Mouse (Mus musculus): ENCODE data around the gene Fam151b. TPM values are rescaled to one million over a fixed set of nuclear protein-coding genes. Genes with fewer than 3 reads are reported as not detected.

The Fam151b gene
- total RNA-seq (2021): 1 to 10 TPM; 1.9 to 2.2 TPM

DNA sequence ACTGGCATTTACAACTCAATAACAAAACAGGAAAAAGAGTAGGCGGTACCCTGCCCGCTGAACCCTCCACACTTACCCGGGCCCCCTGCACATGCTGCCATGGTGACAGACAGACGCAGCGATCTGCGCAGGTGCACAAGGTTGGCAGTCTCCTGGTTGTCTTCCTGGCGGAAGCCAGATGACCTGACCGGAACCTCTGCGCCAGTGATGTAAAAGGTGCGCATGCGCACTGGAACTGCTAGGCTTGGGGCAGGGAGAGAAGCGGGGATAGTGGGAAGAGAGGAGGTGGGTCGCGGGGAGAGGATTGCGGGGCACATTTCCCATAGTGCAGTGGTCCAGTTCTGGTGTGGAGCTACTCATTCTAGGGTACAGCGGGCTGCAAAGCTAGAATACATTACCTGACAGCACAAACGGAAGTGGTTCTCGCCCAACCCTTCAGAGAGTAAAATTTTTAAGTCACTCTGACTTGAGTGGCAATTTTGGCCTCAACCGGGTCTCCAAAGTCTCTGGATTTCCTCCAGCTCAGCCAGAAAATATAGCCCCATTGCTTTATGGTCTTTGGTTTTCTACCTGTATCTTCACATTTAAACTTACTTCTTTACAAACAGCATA is at the start of gene Fam151b:
TSS of gene Fam151b (minus strand) at position 164 of the 612 bp plus-strand sequence.
- DNase-seq (ENCODE audit: low spot score): peak; percentile 82
- intact Hi-C loops (cut with DNase I): loop anchor here (2.0 kb wide), 2 partner anchors 127 to 575 kb away; no protein-coding TSS in a partner anchor

DNA sequence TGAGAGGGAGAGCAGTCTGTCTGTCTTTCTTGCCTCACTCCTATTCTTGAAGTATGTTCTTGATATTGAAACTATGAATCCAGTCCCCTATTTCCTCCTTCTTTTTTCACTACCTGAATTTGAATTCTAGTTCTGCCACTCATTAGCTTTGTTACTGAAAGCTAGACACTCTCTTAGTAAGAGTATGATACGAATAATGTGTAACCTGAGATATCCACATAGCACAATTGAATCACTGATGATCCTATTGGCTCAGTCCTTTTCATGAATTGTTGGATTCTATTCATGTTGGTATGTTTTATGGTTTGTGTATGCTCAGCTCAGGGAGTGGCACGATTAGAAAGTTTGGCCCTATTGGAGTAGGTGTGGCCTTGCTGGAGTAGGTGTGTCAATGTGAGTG is 48.4 kb upstream of the Fam151b start:
- no peak for DNase-seq (ENCODE audit: low spot score)
- intact Hi-C loops (cut with DNase I): no loop called here

DNA sequence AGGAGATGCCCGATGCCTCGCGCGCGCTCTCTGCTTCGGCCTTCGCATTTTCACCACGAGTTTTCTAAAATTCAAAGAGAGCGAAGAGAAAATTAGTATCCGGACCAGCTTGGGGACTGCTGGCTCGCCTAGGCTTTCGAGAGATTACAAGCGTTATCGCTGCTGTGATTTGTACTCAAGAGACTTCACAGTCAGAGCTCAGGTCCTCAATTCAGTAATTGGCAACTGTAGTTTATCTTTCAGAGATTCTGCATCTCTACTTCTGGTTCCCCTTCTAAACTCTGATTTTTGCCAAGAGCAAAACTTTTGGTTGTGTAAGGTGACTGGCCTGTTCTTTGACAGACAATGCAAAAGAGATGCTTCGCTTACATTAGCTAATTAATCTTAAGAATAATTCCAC is 47.4 kb upstream of the Fam151b start:
- intact Hi-C loops (cut with DNase I): no loop called here
- DNase-seq (ENCODE audit: low spot score): no peak

DNA sequence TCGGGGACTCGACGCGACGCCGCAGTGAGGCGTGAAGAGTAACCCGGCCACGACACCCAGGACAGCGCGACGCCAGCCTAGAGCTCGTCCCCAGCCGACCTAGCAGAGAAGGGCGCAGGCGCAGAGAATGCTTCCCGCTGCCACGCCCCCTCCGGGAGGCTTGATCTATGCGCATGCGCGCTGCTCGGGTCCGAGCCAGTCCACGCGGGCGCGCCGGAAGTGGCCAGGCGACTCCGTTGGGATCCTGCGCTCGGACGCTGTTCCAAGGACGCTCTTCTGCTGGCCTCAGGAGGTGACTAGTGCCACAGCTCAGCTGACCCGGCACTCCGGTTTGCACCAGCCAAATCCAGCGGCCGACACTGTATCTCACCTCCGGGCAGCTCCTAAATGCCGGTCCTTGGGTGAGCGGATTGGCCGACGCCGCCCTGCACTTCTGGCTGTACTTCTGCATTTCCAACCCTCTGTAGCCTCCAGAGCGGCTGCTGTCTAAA is 47.0 kb upstream of the Fam151b start, which contains the start of gene Zfyve16:
TSS of gene Zfyve16 (minus strand) at position 148 of the 491 bp plus-strand sequence.
- DNase-seq (ENCODE audit: low spot score): peak; percentile 95
- intact Hi-C loops (cut with DNase I): no loop called here

DNA sequence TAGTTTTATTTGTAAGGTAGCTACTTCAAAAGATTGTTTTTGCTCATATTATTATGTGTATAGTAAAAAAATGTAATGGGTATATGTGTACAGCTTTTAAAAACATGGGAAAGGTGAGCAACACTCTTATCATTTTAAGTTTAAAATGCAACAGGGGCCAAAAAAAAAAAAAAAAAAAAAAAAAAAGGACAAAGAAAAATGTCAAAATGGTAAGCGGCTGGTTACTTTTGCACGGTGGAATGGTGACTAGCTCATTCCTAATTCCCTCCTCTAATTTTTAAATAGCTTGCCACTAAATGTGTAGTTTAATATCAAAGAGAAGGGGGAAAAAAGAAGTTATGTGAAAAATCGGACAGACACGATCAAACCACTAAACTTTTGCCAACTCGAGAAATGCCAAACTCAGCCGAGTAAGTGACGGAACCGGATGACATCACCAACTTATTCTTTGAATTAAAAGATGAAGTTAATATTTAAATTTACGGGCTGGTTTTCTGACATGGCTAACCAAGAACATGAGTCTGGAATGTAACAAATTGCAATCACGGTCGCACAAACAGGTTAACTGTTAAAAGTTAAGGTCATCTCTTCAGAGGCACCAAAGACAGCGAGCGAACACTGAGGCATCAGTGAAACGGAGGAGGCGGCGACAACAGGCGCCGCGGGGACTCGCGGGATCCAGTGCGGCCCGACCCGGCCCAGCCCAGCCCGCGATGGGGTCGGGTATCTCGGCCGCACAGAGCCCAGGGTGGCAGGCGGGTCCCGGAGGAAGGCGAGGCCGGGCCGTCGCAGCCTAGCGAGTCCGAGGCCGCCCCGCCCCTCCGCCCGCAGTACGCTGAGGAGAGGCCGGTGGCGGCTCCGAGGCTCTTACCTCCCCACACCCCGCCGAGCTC is 46.3 kb upstream of the Fam151b start:
- intact Hi-C loops (cut with DNase I): no loop called here
- DNase-seq (ENCODE audit: low spot score): no peak

DNA sequence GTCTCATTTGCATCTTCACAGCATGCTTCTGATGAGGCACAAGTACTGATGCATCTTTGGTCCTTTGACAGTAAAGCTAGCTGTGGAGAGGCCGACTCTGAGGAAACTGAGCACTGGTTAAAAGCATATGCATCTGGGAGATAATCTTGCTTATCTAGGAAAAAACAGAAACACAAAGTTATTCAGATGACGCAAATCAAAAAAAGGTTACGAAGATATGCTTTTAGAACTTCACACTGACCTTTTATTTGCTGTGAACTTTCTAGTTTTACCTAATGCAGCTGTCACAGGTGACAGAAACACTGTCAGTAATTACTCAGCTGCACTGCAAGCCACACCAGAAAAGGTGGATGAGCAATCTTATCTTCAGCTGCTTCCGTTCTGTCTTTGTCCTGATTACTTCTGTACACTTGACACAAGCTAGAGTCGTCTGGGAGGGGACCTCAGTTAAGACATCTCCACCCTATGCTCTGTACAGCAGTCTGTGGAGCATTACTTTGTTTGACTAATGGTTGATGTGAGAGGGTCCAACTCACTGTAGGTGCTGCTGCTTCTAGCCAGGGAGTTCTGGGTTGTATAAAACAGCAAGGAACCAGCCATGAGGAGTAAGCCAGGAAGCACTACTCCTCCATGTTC is 39.5 kb upstream of the Fam151b start:
- intact Hi-C loops (cut with DNase I): no loop called here
- DNase-seq (ENCODE audit: low spot score): no peak

DNA sequence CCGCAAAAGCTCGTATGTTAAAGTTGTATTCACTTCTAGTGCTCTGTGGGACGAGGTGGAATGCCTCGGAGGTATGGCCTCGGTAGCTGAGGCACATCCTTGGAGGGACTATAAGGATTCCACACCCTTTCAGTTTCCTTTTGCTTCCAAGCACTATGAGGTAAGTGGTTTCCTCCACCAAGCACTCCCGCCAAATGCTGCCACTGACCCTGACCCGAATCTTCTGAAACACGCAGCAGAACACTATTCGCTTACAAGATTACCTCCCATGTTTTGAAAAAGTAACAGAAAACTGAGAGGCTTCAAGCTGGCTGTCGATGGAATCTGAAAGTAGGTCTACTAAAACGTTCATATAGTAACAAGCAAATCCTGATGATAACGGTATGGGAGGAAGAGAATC is 21.1 kb upstream of the Fam151b start:
- DNase-seq (ENCODE audit: low spot score): no peak
- intact Hi-C loops (cut with DNase I): no loop called here

DNA sequence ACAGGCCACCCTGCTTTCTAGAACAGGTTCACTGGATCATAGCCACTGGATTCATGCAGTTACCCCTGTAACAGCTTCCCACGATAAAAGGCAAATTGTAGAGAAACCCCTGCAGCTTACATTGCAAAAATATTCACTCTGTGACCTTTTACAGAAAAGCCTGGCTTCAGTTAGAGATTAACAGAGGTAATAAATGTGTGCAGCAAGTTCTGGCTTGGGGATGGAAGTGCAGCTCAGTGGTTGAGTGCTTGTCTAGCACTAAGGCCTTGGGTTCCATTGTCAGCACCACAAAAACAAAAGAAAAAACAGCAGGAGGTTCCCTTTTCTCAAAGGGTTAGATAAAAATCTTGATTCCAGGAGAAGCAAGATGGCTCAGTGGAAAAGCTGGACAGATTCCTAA is 8.1 kb upstream of the Fam151b start:
- intact Hi-C loops (cut with DNase I): no loop called here
- DNase-seq (ENCODE audit: low spot score): no peak

DNA sequence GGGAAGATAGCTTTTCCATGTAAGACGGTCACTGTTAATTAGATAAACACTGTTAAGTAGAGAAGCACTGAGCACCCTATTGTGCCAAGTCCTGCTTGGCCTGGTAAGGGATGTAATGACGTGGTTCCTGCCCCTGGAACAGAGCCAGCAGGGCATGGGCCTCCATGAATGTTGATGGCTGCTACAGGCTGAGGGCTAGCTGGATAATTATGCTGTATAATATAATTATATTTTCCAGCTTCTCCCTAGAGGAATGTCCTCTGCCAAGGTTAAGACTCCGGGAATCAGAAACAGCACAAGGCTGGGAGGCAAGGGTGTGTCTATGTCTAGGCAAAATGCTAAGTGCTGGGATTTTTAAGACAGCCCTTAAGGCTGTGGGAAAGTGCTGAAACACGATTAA is 7.0 kb upstream of the Fam151b start:
- intact Hi-C loops (cut with DNase I): no loop called here
- DNase-seq (ENCODE audit: low spot score): no peak

DNA sequence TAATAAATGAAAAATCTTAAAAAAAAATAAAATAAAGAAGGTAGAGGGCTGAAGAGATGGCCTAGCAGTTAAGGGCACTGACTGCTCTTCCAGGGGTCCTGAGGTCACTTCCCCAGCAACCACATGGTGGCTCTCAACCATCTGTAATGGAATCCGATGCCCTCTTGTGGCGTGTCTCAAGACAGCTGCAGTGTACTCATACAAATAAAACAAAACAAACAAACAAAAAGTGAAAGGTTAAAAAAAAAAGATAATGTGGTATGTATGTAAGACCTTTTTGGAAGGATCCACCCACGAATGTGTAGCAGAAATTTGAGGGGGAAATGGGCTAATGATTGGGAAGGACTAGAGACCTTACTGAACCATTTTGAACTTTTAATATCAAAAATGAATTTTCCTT is 467 bp downstream of the Fam151b start:
- DNase-seq (ENCODE audit: low spot score): no peak
- intact Hi-C loops (cut with DNase I): loop anchor here (2.0 kb wide), 1 partner anchor 127 kb away; no protein-coding TSS in a partner anchor

DNA sequence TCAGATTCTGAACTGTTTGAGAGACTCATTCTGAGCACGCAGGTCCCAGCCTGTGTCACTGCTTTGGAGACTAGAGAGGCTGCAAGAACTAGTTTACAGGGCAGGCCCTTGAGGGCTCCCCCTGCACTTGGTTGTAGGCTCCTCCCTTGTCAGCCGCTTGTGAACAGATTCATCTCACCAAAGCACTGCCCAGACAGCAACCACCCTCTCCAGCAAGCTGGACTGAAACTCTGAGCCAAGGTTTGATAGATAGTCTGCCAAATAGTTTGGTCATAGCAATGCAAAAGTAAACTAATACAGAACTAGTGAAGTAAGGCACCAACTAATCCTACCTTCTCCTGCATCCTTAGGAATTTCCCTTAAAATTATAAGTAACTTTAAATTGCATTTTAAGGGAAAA is 13.7 kb downstream of the Fam151b start:
- intact Hi-C loops (cut with DNase I): no loop called here
- no peak for DNase-seq (ENCODE audit: low spot score)

DNA sequence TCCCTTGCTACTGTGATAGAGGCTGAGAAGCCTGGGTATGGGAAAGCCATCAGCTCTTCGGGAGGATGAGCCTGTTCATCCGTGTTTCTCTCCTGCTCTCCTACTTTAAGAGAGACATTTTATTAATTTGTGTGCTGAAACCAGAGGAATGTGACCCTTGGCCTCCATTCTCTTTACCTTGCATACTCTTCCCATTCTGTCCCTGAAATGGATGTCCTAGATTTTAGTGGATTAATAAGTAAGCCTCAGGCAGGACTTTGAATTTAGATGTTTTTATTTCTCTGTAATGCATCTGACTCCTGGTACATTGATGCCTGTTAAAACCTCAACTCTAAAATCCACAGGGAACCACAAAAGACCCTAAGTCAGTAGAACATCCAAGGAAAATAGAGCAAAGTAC is 14.4 kb downstream of the Fam151b start:
- no peak for DNase-seq (ENCODE audit: low spot score)

DNA sequence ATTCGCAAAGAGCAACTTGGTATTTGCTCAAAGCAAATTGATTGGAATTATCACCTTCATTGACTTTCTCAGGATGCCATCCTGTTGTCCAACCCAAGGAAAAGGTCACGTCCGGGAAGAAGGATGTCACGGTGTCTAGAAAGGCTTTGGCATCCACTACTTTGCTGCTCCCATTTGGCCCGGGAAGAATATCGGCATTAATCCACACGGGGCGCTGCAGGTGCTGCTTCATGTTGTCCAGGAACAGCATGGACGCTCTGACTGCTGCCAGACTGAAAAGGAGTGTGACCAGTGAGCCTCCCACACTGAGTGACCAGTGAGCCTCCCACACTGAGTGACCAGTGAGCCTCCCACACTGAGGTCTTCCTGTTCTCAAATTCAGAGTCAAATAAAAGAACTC is 15.9 kb downstream of the Fam151b start:
- intact Hi-C loops (cut with DNase I): no loop called here
- DNase-seq (ENCODE audit: low spot score): no peak

More for the DNA sequence above, 14.4 kb downstream of the Fam151b start:
- intact Hi-C loops (cut with DNase I): no loop called here

DNA sequence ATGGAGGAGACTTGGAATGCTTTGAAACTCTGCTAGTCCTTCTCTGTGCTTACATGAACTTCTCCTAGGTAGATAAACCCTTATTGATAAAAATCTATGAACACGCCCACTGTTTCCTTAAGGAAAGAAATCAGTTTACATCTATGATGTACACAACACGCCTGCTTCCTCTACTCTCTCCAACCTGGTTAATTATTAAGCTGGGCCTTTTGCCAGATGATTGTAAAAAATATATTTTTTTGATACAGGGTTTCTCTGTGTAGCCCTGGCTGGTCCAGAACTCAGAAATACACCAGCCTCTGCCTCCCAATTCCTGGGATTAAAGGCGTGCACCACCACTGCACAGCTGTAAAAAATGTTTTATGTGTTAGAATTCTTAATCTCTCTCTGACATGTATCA is 19.1 kb downstream of the Fam151b start:
- intact Hi-C loops (cut with DNase I): no loop called here
- DNase-seq (ENCODE audit: low spot score): no peak

DNA sequence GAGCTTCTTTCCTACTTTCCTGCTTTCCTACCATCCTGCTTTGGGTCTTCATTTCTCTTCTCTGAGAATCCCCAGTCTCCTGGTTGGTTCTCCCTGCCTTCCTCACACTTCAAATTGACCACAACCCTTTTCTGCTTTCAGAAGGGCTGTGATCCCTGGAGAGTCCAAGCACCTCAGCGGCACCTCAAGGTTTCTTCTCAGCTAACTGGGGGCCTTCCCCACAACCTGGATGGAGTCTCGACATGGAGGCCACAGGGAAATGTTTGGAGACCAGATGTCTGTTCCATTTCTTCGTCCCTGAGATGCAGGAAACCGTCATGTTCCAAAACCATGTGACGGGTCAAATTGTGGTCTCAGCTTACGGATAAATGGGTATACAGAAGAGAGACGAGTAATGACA is 36.9 kb downstream of the Fam151b start:
- intact Hi-C loops (cut with DNase I): no loop called here

DNA sequence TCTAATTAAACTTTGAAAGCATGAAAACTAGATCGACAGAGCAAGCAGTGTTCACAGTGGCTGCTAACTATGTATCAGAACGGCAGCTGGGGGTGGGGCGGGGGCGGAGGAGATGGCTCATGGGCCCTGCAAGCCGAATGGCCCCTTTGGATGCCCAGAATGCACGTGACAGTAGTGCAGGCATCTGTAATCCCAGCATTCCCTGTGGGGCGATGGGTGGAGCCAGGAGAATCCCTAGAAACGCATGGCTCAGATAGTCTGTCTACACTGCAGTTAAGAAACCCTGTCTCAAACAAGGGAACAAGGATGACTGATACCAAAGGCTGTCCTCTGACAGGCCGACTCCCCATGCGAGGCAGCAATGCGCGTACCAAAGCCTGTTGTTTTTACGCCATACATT is 43.5 kb downstream of the Fam151b start:
- DNase-seq (ENCODE audit: low spot score): no peak
- intact Hi-C loops (cut with DNase I): no loop called here

More for the DNA sequence above, 36.9 kb downstream of the Fam151b start:
- DNase-seq (ENCODE audit: low spot score): no peak

DNA sequence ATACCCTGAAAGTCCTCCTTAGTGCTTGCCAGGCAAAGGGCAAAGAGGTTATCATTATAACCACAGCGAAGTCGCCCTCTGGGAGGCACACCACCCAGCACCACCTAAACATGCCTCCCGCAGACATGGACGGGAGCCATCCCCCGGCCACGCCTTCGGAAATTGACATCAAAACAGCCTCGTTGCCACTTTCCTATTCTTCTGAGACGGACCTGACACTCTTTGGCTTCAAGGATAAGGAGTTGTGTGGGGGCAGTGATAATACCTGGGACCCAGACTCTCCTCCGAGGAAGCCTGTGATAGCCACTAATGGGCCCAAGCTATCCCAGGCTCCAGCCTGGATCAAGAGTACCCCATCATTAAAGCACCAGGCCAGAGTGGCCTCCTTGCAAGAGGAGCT is 45.2 kb downstream of the Fam151b start:
- DNase-seq (ENCODE audit: low spot score): no peak
- intact Hi-C loops (cut with DNase I): no loop called here

DNA sequence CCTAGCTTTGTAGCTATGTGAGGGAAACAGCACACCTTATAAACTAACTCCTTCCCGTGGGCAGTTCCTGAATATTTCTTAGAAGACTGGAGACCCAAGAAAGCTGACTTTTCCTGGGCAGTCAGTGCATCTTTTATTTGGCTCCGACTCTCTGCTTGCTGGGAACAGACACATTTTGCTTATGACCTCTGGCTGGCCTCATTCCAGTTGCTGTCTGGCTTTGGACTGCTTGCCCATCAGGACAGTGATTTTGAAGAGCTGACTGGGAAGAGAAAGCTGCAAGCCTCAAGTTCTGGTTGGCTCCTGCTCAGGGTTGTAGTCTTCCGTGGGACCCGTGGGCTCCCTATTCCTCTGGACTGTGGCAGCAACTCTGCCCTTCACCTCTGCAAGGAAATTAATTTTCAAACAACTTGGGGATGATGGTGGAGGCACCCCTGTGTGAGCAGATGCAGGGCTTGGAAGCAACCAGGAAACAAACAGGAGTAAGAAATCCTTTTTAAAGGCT is 56.4 kb downstream of the Fam151b start:
- DNase-seq (ENCODE audit: low spot score): no peak
- intact Hi-C loops (cut with DNase I): no loop called here

DNA sequence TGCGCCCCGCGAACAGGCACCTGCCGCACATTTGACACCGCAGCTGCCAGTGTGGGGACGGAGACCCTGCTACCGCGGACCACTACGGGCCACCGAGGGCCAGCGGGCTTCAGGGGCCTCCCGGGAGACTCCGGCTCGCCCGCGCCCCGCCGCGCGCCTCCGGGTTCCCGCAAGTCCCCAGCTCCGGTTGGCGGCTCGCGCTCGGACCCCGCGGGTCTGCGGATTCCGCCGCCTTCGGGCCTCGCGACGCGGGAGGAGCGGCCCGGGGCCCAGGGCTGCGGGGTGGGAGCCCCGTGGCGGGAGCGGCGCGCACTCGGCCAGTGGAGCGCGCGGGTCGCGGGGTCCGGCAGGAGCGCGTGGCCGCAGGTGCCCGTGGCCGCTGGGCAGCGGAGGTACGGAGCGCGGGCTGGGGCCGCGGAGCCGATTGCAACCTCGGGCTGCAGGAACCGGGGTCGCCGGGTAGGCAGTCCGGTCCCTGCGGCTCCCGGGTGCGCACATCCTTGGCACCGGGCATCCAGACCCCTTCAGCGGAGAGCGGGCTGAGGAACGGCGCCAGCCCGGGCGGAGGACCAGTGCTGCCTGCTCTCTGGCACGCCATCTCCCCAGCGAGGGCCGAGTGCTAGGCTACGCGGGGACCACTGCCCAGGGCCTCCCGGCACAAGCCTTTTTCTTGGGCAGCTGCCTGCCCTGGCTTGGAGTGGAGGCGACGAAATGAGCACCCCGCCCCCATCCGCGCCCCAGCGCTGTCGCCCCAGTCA is 57.3 kb downstream of the Fam151b start:
- intact Hi-C loops (cut with DNase I): no loop called here
- no peak for DNase-seq (ENCODE audit: low spot score)

DNA sequence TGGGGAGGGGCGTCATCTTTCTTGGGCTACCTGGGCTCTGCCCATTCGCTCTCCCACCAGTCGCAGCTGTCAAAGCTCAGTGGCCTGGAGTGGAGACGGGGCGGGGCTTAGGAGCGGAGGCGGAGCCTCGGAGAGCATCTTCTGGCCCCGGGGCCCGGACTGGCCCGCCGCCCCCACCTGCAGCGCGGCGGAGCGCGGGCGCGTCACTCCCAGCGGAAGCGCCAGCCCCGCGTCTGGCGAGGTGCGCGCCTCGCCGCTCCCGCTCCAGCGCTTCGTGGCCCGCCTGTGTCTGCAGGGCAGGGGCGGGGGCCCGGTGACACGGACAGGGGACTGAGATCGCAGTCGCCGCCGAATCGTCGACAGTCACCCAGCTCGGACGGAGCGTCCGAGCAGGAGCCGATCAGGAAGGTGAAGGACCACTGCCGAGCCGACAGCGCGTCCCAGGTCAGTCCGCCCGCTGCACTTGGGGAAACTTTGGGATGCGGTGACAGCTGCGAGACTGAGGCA is 58.0 kb downstream of the Fam151b start, which contains the start of gene Ankrd34b:
TSS of gene Ankrd34b (plus strand) at position 139 of the 507 bp plus-strand sequence.
- intact Hi-C loops (cut with DNase I): no loop called here
- no peak for DNase-seq (ENCODE audit: low spot score)

All from heart, postnatal 25 days (tissue).